Mouse (Mus musculus): ENCODE data around the gene Psg29. TPM values are rescaled to one million over a fixed set of nuclear protein-coding genes. Genes with fewer than 3 reads are reported as not detected.

The Psg29 gene
- total RNA-seq (2021): not detected

DNA sequence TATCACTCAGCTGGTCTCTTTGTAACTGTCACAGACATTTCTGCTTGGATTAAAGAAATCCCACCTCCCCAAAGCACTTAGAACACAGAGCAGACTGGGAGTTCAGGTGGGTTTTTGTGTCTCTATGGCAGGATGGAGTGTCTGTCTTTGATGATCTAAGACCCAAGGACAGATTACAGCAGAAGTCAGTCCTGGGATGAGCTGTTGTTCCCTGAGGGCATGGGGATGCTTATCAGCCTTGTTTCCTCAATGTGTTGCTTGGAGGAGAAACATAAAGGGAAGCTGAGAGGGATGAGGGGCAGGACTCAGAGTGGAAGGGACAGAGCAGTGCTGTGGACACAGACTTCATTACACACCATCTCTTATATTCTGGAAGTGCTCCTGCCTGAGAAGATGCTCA is at the start of gene Psg29:
Gene Psg29, plus strand, starts transcription at position 301 of the 400 bp plus-strand sequence.
- DNase-seq: no peak

DNA sequence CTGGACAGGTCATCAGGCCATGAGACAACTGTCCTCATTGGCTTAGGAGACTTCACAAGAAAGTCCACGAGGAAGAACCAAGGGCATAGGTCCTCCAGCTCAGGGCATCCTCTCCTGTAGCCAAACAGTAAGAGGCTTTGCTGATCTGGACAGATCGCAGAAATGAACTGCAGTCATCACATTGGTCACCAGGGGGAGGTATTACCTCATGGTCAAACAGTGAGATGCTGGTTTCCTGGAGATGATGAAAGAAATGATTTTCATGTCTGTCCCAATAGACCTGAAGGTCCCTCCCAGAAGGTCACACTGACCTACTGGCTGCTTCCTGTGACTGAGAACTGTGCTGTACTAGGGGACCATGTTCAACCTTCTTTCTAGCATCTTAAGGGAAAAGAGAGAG is 47.6 kb upstream of the Psg29 start:
- no peak for DNase-seq

DNA sequence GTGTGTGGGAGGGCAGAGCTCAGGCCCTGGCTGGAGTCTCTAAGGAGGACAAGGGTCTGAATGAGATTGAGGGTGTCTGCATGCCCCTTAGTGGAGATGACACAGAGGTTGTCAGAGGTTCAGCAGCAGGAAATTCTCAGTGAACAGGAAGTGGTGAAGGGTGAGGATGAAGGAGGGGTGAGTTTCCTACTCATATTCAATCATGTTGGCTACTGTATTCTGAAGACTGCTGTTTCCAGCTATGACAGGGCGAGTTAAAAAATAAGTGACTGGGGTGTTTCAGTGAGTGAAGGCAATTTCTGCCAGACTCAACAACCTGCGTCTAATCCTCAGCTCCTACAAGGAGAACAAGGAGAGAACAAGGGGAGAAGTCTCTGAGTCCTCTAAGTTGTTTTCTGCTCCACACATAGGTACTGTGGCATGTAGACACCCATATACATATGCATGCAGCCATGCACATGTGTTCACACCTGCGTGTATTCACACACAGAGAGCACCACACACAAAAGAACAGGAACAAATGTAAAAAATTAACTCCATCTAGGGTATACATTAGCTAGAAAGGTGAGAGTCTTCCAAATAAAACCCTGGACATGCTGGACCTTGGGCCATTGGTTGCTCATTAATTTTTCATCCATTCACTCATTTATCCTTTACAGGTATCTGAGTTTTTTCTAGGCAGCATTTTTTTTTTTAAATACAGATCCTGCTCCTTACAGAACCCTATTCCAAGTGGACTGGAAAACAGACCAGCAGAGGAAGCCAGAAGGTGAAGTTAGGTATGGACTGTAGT is 46.2 kb upstream of the Psg29 start:
- no peak for DNase-seq

DNA sequence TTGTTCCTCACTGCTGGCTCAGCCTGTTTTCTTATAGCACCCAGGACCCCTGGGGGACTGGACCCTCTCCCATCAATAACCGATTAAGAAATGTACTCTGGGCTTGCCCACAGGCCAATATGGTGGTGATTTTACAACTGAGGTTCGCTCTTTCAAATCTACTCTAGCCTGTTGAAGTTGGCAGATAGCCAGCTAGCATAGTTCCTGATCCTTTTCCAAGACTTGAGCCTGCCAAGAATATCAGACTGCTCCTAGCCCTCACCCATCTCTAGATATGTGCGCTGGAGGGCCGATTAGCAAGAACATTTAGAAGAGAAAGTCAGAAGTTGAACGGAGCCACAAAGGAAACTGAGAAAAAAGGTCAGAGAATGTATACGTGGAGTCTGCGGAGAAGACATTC is 44.3 kb upstream of the Psg29 start:
- no peak for DNase-seq

DNA sequence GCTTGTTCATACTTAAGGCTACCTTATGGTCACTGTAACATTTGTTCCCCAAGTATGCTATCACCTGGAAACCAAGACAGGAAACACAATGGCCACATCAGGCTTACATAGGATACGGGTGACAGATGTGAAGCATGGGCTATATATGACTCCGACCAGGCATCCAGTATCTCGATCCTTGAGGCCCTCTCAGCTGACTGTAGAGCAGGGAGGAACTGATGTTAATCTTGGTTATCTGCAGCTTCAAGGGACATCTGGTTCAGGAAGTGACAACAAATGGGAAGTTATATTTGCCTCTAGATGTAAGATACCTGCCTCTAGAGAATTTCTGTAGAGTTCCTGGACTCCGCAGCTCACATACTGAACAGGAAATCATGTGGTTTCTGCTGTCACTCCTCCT is 31.4 kb upstream of the Psg29 start:
- no peak for DNase-seq

DNA sequence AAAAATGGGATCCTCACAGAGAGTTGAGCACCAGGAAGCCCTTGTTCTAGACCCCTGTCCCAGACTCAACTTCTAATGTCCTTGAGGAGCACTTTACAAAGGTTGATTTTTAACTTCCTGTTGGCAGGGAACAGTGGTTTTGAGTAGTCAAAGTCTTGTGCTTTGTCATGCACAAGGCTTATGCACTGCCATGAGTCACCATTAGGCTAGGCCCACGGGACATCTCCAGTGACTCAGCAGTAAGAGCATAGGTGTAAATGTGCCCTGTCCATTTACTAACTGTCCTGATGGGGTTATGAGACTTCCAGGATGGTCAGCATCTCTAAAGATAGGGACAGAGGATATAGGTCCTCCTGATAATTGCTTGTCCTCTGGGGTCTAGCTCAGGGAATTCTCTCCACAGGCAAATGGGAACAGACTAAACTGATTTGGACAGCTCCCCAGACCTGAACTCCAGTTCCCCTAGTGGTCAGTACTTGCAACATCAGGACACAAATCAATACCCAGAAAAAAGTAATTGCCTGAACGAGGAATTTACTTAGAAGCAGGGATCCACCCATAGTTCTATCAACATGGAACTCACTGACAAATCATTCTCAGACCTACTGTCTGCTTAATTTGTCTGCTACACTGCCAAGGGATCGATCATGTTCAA is 2.4 kb downstream of the Psg29 start:
- no peak for DNase-seq

Other genes starting within 250 kb of the Psg29 start
- 100 to 1,000 TPM; 119 to 124 TPM for gene Pnmal1, start 243.8 kb upstream of the Psg29 start, total RNA-seq (2021)
- gene Gm42372, start 220.4 kb upstream of the Psg29 start, total RNA-seq (2021): 10 to 100 TPM; 55.2 to 56.6 TPM
- gene Ccdc8, start 210.8 kb upstream of the Psg29 start, total RNA-seq (2021): 1 to 10 TPM; 2.2 to 2.8 TPM
- gene Ppp5c, start 175.6 kb upstream of the Psg29 start, total RNA-seq (2021): 100 to 1,000 TPM; 147 to 149 TPM
- gene Hif3a, start 141.1 kb upstream of the Psg29 start, total RNA-seq (2021): 10 to 100 TPM in 1 of 2 experiments, 1 to 10 TPM in 1; 4.3 to 14.4 TPM
- gene Psg16, start 129.4 kb upstream of the Psg29 start, total RNA-seq (2021): 1 to 10 TPM; 3.0 to 3.8 TPM
- gene Ceacam3, start 53.2 kb upstream of the Psg29 start, total RNA-seq (2021): not detected